Mouse (Mus musculus) thymus, postnatal 0 days (tissue): ENCODE data around the gene St3gal3. TPM values are rescaled to one million over a fixed set of nuclear protein-coding genes. Genes with fewer than 3 reads are reported as not detected.

Experiments used
- DNase-seq: peaks from one replicate; pipeline ENCODE4 v3.0.0-alpha.2; 2015; ENCODE audit warnings: low spot score
- polyA plus RNA-seq: library from polyadenylated mRNA; unstranded; fragments of >200 nt; fragmentation: Nextera tagmentation; extraction: Ambion mirVana; gene quantifications from 2 replicates; pipeline ENCODE4 v1.2.1, GENCODE M21; 2015

The St3gal3 gene
- polyA plus RNA-seq, 1 experiment from 2014 or later: 4.7 TPM

DNA sequence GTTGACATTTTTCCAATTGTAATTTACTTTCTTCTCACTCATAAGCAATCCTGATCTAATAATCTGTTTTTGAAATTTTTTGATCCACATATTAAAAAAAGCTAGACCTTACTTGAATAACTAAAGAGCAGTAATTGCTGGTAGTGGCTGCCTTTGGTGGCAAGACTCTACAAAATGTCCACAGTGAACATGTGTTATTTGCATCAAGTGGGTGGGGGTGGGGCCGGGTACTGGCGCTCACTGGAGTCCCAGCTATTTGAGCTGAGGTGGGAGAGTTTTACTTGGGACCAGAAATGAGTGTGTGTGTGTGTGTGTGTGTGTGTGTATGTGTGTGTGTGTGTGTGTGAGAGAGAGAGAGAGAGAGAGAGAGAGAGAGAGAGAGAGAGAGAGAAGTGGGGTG is 77.6 kb downstream of the St3gal3 start:
- no peak for DNase-seq

DNA sequence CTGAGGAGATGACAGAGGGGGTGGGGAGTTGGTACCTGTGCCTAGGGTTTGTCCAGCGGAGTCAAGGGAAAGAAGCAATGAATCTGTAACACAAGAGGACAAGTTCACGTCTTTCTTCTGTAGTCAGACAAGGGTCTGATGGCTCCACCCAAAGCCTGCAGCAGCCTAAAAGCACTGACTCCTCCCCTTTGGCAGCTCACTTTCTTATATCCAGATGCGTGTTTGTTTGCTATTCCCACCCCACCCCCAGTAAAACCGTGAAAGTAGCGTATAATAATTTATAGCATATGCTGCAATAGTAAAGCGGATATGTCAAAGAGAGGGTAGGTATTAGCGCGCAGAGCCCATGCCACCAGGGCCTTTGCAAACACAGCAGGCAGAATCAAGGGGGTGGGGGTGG is 80.1 kb downstream of the St3gal3 start:
- no peak for DNase-seq

DNA sequence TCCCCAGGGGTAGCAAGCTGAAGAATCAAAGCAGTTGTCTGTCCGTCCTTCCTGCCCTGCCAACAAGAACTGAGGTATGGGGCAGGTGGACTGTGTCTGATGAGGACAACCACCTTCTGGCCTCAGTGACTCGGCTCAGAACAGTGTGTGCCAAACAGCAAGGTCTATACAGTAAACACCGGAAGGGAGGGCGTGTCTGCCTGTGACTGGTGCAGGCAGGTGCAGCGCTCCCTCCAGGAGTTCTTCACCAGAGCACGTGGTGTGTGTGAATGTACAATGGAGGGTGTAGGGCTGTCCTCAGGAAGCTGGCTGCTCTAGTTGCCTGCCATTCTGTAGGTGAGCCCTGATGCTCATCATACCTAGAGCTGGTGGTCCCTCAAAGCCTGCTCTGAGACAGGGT is 80.8 kb downstream of the St3gal3 start:
- DNase-seq: no peak

DNA sequence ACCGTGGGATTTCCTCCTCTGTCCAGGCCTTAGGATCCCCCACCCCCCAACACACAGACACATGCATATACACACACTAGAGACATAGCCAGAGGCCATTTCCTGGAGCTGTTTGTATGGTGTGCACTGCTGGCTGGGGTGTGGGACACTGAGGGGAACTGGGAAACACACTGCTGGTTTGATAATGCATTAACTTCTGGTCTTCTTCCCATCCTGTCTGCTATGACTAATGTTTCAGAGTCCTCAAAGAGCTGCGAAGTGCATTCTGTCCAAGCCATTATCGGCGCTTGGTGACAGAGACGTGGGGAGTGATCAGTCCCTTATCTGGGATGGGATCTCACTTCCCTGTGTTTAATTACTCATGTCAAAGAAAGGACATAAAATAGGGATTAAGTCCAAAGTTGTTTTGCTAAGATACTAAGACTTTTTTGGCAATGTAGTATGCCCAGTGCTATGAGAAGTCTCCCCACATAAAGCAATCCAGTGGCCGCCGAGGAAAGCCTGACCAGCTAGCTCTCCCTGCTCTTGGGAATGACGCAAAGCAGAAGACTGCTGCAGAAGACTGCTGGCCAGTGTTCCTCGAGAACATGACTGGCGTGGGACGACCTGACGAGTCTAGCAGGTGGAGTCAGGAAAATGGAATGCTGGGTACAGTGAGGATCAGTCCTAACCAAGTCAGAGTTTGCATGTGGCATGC is 85.0 kb downstream of the St3gal3 start:
- DNase-seq: no peak

DNA sequence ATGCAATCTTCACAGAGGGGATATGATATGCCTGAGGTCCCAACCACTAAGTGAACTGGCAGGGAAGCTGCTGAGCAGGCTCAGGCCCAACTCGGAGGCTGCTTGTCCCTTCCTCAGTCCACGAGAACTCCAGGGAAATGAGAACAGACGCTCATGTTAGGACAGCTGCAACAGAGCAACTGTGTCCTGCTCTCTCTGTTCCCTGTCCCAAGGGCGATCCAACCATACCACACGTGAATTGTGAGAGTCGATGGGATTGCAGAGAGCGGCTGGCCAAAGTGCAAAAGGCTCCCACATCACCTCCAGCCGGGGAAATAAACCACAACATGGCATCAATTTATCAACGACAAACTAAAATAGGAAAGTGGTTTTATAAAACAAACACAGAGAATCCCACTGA is 90.2 kb downstream of the St3gal3 start:
- DNase-seq: no peak

DNA sequence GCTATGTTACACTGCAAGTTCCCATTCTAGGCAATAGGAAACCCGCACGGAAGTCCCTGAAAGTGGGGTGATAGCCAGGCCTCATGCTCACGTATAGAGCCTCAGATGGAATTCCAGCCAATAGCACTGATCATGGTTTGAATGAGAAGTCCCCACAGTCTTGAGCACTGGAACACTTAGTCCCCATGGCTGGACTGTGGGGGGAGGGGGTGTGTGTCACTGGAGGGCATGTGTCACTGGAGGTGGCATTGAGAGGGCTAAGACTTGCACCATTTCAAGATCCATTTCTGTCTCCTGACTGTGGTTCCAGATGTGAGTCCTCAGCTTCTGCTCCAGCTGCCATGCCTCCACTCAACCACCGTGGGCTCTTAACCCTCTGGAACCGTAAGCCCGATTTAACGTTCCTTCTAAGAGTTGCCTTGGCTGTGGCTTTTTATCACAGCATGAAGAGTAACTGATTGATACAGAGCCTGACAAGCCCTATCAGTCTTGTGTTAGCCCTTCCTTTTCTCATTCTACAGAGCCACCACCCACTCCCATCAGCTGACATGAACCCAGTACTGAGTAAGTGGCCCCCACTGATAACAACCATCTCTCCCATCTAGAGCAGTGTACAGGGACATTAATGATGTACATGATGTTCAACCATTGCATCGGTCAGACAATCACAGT is 91.2 kb downstream of the St3gal3 start:
- DNase-seq: no peak

DNA sequence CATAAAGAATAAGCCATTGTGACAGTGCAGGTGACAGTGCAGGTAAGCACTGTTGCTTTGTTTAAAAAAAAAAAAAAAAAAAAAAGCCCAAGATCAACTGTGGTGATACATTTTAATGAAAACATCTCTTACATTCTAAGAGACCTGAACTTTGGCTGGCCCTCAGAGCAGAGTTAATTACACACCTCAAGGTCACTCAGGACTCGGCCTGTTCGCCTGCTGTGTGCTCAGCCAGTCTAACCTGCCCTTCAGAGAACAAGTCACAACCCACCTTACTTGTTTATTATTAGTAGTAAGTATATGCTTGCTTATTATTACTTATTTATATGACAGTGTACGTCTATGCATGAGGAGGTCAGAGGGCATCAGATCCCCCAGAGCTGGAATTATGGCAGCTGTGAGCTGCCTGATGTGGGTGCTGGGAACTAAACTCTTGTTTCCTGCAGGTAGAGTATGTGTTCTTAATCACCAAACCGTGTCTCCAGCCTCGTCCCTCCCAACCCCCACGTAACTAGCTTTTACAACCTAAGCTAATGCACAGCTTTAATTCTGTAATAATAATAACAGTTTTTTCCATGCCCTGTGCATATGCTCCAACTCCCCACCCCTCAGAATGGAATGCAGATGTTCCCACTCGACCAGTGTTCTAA is 91.9 kb downstream of the St3gal3 start:
- no peak for DNase-seq

DNA sequence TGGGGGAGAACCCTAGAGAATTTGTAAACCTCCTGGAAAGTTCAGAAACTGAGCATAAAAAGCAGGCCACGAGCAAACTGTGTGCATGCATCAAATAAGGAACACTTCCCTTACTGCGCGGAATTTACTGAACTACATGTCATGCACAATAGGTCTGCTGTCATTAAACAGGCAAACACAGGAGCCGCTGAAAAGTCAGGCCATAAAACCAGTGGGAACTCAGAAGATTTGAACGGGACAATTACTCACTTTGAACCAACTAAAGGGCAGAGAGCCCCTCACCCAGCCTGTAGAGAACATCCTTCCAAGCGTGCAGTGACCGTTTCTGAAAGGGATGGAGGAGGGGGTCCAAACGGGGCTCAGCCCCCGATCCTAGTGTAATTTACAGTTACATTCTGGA is 93.6 kb downstream of the St3gal3 start:
- DNase-seq: no peak

DNA sequence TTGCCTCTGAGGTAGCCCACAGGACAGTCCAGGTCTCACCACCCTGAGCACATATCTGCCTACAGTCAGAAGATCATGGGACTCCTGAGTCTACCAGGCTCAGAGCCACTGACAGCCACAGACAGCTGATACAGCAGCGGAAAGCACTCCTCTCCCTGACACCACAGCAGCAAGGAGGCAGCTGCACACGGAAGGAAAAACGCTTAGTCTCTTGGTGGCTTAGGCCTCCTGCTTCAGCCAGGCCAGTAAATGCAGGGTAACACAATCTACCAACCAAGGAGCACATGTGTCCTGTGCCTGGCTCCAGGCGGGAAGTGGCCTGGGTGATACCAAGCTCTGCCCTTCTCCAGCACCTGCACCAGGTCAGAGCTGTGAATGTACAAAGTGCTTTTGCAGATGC is 94.1 kb downstream of the St3gal3 start:
- no peak for DNase-seq

DNA sequence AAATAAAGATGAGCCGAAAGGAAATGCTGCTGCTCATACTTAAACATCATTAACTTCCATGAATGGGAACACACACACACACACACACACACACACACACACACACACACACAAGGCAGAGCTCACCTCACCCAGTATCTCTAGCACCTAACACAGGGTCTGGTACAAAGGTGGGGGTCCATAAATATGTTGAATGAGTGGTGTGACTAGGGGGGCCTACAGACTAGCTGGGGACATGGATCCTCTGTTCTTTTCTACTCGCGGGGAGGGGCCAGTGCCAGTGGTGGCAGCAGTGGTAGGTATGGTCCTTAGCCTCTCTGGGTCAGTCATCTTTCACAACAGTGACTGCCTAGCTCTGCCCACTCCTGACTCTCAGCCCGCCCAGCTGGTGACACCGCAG is 94.8 kb downstream of the St3gal3 start:
- no peak for DNase-seq

DNA sequence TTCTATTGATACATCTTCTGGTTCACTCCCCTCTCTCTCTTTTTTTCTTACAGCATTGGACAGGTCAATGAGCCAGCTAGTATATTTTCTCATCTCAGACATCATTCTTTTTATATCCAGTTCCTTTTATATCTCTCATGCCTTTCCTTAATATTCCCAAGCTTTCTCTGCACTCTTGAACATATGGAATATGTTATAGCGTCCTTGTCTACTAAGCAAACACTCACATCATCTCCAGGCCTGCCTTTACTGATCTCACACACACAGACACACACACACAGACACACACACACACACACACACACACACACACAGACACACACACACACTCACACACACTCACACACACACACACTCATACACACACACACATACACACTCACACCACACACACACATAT is 96.7 kb downstream of the St3gal3 start:
- DNase-seq: no peak

DNA sequence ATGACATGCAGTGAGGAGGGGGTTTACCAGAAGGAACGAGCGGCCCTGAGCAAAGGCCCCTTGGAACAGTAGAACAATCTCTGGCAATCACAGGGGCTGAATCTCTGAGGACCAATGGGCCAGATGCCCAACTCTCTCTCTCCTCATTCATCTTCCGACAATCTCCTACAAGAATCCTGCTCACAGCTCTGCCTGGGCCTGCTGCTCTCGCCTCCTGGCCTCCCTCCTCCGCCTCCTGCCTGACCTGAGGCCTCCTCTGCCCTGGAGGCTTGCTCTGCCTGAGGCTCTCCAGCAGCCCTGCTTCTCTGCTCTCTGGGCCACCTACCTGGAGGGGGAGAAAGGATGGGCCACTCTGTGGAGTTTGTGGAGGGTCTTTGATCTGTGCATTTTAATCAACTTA is 97.3 kb downstream of the St3gal3 start:
- DNase-seq: no peak

DNA sequence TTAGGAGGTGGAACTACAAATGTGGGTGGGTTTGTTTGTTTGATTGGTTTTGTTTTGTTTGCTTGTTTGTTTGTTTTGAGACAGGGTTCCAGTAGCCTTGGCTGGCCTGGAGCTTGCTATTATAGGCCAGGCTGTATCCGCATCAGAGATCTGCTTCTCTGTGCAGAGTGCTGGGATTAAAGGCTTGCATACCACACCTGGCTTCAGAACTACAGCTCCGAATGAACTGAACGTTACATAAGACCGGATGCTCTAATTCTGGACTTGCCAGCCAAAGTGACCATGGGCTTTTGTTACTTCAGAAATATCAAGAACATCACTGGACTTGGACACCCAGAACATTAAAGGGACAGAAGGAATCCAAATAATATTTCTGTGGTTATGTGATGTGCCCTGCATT is 98.2 kb downstream of the St3gal3 start:
- DNase-seq: no peak

DNA sequence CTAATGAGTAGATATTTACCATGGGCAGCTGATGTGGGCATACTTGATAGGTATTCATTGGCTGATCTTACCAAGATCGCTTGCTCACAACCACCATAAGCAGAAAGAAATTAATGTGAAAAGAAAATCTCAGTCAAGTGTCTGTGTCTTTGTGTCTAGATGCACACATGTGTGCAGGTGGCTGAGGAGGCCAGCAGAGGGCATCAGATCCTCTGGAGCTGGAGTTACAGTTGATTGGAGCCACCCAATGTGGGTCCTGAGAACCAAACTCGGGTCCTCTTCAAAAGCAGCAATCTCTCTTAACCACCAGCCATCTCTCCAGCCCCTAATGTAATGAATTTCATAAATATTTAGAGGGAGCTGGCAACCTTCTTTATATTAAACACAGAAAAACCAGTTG is 99.6 kb downstream of the St3gal3 start:
- no peak for DNase-seq

DNA sequence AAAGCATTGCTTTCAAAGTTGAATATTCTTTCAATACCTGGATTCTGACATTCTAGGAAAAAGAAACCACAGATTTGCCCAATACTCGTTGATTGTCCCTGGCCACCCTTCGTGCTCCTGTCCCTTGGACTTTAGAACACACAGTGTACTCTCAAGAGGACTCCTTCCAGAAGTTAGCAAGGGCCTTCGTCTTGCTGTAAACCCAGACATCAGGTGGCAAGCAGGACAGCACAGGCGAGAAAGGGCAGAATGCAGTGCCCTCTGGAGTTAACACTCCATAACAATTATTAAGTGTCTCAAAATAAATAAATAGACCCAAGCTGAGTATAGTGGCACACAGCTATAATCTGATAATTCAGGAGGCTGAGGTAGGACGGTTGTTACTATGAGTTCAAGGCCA is 101.7 kb downstream of the St3gal3 start:
- DNase-seq: no peak

DNA sequence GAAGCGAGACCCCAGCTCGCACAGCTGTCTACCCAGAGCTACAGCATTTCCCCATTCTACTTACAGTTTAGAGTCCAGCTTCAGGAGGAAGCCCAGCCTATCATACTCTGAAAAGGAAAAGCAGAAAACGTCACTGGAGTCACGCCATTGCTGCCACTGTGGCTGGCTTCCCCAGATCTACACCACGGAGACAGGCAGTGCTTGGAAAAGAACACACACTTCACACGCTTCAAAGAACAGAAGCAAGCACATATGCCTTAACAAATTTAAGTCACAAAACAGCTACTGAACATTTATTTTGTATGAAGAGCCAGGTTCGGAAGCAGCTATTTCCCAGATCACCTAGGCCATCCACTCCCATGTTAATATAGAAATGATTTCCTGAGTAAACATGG is 102.9 kb downstream of the St3gal3 start:
- DNase-seq: no peak

DNA sequence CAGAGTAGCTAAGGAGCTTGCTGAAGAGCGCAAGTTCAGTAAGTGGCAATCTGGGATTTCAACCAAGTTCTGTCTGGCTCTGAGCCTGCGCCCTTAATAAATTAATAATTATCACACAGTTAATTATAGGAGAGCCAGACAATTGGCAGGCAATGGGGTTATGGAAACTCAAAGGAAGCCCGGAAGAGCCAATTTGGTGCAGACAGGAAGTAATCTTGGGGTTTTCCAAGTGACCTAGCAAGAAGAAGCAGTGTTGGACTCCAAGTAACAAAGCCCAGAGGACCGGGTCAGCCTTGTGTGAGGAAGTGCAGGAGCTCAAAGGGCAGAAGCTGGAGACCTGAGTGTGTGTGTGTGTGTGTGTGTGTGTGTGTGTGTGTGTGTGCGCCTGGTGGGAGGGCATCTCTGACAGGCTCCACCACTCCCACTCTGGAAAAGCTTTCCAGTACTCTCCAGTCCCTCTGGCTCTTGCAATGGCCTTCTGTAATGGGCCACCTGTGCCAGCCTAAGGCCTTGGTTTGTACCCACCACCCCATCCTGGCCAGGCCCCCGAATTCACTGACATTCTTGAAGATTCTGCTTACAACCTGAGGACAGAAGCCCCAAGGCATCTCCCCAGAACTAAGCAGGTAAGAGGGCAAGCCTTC is 103.5 kb downstream of the St3gal3 start:
- DNase-seq: no peak

DNA sequence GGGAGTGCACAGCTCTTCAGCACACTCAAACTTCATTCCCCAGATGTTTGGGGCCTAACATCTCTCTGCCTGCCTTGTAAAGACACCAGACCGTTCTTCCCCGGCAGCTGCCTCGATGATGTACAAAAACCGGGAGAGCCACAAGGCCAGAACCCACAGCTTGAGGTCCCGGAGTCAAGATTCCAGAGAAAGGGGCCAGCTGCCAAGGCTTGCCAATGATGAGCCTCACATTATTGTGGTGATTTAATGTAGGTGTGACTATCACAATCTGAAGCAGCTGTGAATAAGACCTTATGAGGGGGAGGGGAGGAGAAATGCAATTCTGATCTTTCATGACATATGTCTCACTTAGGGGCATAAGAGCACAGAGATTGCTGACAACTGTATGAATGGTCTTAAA is 104.4 kb downstream of the St3gal3 start:
- DNase-seq: no peak

DNA sequence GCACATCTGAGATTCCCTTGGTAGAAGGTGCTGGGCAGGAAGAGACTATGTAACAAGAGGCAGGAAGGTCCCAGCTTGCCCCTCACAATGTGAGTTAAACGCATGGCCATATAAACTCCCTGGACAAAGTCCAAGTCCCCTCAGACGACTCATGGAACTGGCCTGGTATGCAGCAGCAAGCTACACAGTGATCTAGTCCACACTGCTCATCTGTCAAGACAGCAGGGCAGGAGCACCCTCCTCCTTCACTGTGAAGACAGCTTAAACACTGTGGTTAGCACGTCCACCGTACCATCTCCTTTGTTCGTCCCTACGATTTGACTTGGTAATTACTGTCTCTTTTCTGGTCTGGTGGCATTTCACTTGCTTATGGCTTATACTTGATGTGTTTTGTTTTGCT is 104.8 kb downstream of the St3gal3 start:
- DNase-seq: no peak

DNA sequence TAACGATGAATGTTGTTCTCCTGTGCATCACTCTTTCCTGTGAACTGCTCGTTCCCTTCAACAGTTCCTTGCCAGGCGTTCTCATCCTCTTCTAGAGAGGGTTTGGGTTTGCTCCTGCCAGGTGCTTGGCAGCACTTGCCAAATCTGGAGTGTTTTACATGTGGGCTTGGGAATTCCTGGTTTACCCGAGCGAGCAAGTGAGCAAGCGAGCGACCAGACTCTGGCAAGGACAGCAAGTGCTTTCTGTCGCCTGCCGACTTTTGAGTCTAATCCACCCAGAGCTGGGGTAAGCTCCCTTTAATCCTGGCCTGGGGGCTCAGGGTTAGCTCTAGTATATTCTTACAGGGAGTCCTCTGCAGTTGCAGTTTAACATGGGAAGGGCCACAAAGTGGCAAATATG is 105.7 kb downstream of the St3gal3 start:
- no peak for DNase-seq

DNA sequence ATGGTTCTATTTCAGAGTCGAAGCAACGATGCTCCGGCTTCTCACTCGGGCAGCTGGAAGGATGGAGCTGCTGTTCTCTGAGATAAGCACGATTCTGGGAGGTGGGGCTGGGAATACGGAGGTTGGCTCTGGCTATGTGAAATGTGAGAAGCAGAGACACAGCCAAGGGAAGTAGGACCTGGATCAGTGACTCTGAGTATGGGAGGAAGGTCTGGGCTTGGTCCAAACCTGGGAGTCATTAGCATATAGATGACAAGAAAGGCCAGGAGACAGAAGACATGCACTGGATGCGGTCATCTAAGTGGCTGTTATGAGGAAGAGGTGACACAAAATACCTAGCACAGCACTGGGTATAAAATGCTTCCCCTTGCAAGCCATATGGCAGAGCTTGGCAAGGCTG is 108.8 kb downstream of the St3gal3 start:
- DNase-seq: no peak

DNA sequence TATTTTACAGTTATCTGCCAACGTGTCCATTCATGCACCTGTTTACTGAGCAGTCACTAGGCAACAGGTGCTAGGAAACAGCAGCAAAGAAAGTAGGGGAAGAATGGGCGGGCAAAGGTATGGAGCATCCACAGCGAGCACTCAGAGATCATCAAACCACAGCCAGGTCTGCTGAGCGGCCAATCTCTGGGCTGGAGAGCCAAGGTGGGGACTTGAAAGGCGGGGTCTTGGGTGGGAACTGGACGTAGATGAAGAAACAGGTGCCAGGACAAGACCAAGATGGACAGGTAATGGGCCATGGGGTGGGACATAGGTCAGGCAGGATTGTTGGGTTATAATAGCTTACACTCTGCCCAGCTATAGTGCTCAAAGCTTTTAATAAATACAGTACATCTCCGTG is 109.3 kb downstream of the St3gal3 start:
- no peak for DNase-seq
